Mouse (Mus musculus) ES-E14 (cell line): Measurements from ENCODE around the gene Kat2a. TPM values are rescaled to one million over a fixed set of nuclear protein-coding genes. Genes with fewer than 3 reads are reported as not detected.

Source experiments
- DNase-seq: peaks from one replicate; pipeline ENCODE4 v3.0.0-alpha.2; 2013; ENCODE audit warnings: low read depth, low spot score
- H3K27ac ChIP-seq: 2 replicates; pipeline ENCODE4 v1.5.1; 2012; ENCODE audit warnings: low read depth, mild to moderate bottlenecking, low read length, moderate library complexity, mixed read lengths; ENCODE audit not compliant: poor library complexity, insufficient read depth, severe bottlenecking
- H3K36me3 ChIP-seq: 2 replicates; pipeline ENCODE4 v1.6.1; 2012; ENCODE audit warnings: mild to moderate bottlenecking, low read length, moderate library complexity, mixed read lengths; ENCODE audit not compliant: control insufficient read depth, poor library complexity, insufficient read depth, severe bottlenecking
- H3K4me1 ChIP-seq, 2 experiments: fragments of 150-350 bp in 1 of 2; sonication (generic) in 1 of 2; 2 replicates each; pipeline ENCODE4 v1.6.1; 2012; ENCODE audit warnings: low read length in 2 of 2, mild to moderate bottlenecking in 1 of 2, mixed read lengths in 1 of 2; ENCODE audit not compliant: control insufficient read depth in 2 of 2, insufficient read depth in 2 of 2, poor library complexity in 1 of 2
- H3K4me3 ChIP-seq, 2 experiments: fragments of 150-350 bp in 1 of 2; sonication (generic) in 1 of 2; 2 replicates each; pipeline ENCODE4 v1.5.1; 2012; ENCODE audit warnings: low read length in 2 of 2, low read depth in 1 of 2, mild to moderate bottlenecking in 1 of 2, mixed read lengths in 1 of 2; ENCODE audit not compliant: insufficient read depth in 1 of 2, poor library complexity in 1 of 2, severe bottlenecking in 1 of 2
- H3K9ac ChIP-seq: 2 replicates; pipeline ENCODE4 v1.6.1; 2012; ENCODE audit warnings: low read depth, mild to moderate bottlenecking, low read length, mixed read lengths; ENCODE audit not compliant: poor library complexity, insufficient read depth, severe bottlenecking
- H3K9me3 ChIP-seq: fragments of 150-350 bp; sonication (generic); 2 replicates; pipeline ENCODE4 v1.6.1; 2012; ENCODE audit warnings: low read depth, mild to moderate bottlenecking, low read length; ENCODE audit not compliant: control insufficient read depth, insufficient read depth
- CHD2 ChIP-seq: IDR thresholded peaks from 2 replicates; pipeline ENCODE4 v1.6.1; 2014; ENCODE audit warnings: mild to moderate bottlenecking, low read depth, low read length, inconsistent platforms
- HCFC1 ChIP-seq: IDR thresholded peaks from 2 replicates; pipeline ENCODE4 v1.6.1; 2012; ENCODE audit warnings: low read length, inconsistent platforms, borderline replicate concordance; ENCODE audit not compliant: insufficient read depth
- MAFK ChIP-seq: IDR thresholded peaks from 2 replicates; pipeline ENCODE4 v1.6.1; 2014; ENCODE audit warnings: mild to moderate bottlenecking, low read depth, low read length, inconsistent platforms; ENCODE audit not compliant: insufficient read depth
- ZC3H11A ChIP-seq: IDR thresholded peaks from 2 replicates; pipeline ENCODE4 v1.6.1; 2012; ENCODE audit warnings: low read depth, mild to moderate bottlenecking, inconsistent platforms, low read length, borderline replicate concordance
- ZNF384 ChIP-seq: IDR thresholded peaks from 2 replicates; pipeline ENCODE4 v1.6.1; 2012; ENCODE audit warnings: low read depth, low read length, inconsistent platforms
- in situ Hi-C, 2 experiments: fragments of 600-800 bp; cut with MboI; formaldehyde crosslinking; loops; one replicate each; pipeline ENCODE4 v1.15.1; 2025; ENCODE audit warnings: low sequenced_read_pairs in 2 of 2, inconsistent platforms in 1 of 2; ENCODE audit not compliant: unreplicated experiment in 2 of 2
- total RNA-seq: library from RNA; depleted of rRNA; stranded (reverse); fragments of 300-350 nt; gene quantifications from 2 replicates; pipeline ENCODE4 v1.2.3, GENCODE M21; 2012

Kat2a gene
- total RNA-seq, 1 experiment = 44.4 TPM

DNA sequence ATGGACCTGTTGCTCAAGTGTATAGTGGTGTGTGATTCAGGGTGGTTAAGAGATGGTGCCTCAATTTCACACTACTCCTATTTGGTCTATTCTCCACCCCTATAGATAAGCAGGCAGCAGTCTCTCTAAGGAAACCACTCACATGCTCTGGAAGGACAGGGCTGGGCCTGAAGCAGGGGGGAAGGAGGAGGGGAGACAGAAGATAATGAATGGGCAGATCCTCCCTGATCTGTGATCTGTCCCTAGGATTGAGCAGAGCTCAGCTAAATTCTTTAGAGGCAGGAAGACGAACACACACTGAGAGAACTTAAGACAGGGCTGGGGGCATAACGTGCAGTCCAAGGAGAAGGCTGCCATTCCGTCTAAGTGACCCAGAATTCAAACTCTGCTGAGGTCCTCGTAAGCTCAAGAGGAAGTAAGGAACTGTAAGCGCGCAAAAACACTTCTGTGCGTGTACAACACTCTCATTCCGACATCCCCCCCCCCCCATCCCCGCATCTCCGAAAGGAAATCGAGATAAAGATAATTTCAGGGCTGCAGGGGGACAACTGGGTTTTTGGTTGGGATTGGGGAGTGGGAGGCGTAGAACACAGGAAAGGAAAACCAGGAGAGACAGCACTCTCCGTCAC, 25.0 kb upstream of the Kat2a start:
- H3K9me3 ChIP-seq = no peaks in the 10 kb centered on the region
- peaks cover 2% of the 10 kb centered on the region; the same call in 1 of the 2 replicates for H3K36me3 ChIP-seq
- H3K9ac ChIP-seq = peak overlapping the region; percentile 93
- H3K4me1 ChIP-seq = peaks cover 8 to 10% of the 10 kb centered on the region in 2 experiments; a peak in 3 of 4 replicates
- in situ Hi-C loops = no loop called here
- no peak for DNase-seq
- H3K4me3 ChIP-seq = peak overlapping the region; percentile 92
- H3K27ac ChIP-seq = no peak overlapping the region
- no peak for TF ChIP-seq MAFK
- TF ChIP-seq HCFC1 = no peak
- TF ChIP-seq CHD2 = no peak
- no peak for TF ChIP-seq ZNF384
- no peak for TF ChIP-seq ZC3H11A

DNA sequence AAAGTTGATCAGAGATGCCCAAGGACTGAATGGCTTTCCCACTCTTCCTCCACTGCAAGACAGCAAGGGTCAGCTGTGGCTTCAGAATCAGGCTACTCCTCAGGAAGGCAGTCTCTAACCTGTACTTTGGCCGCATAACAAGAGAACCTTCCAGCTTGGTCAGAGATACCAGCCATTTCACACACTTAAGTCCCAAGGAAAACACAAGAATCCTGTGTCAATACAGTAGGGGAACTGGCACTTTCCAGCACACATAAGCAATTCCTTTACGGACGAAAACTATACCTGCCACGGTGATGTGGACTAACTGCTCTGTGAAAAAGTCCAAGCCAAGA, 24.4 kb upstream of the Kat2a start:
- peak overlapping the region; percentile 93 for H3K9ac ChIP-seq
- no peaks in the 10 kb centered on the region for H3K9me3 ChIP-seq
- H3K36me3 ChIP-seq = peaks cover 2% of the 10 kb centered on the region; the same call in 1 of the 2 replicates

DNA sequence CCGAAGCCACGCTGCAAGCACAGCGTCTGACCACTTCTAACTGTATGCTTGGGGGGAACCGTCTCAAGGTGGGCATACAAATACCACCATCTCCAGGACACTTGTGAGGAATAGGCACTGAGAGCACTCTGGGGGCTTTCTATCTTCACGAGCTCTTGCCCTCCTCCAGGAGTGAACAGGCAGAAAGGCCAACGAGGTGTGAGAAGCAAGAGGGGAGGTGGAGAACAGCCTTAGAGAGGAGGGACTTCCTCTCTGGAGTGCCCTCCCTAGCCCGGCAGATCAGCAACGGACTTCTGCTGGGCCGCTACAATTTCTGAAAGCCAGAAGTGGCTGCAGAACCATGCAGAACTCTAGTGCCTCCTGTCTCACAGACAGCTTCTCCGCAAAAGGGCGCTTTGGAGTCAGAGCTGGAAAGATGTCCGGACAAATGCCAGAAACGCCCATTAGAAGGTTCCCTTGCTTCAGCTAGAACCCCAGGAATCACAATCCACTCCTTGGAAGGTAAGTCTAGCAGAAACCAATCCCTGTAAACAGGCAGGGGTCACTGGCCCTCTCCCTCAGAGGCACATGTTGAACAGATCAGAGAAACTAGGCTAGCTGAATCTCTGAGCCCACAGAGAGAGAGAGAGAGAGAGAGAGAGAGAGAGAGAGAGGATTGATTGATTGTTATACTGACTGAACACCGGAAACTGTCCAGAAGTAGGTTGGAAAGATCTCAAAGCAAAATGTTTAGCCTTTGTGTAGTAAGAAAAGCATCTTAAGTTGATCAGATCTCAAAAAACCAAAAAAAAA, 23.9 kb upstream of the Kat2a start:
- H3K27ac ChIP-seq = peak overlapping the region; percentile 44; the same call in 1 of the 2 replicates
- TF ChIP-seq MAFK (no peak), CHD2 (no peak), ZNF384 (no peak), ZC3H11A (no peak), HCFC1 (no peak)
- in situ Hi-C loops = no loop called here
- peaks cover 2% of the 10 kb centered on the region; the same call in 1 of the 2 replicates for H3K36me3 ChIP-seq
- H3K9ac ChIP-seq = peak overlapping the region; percentile 63; the same call in 1 of the 2 replicates
- peaks cover 8 to 11% of the 10 kb centered on the region in 2 experiments; a peak in 3 of 4 replicates for H3K4me1 ChIP-seq
- H3K9me3 ChIP-seq = no peaks in the 10 kb centered on the region
- peak overlapping the region; percentile 45 for H3K4me3 ChIP-seq
- DNase-seq = no peak

More for the DNA sequence above, 24.4 kb upstream of the Kat2a start:
- no peak for DNase-seq
- Histone ChIP-seq H3K4me1 (peaks cover 8 to 10% of the 10 kb centered on the region in 2 experiments; a peak in 3 of 4 replicates), H3K4me3 (peak overlapping the region; percentile 92), H3K27ac (no peak overlapping the region)
- in situ Hi-C loops = no loop called here
- no peak for TF ChIP-seq CHD2
- no peak for TF ChIP-seq MAFK
- no peak for TF ChIP-seq HCFC1
- no peak for TF ChIP-seq ZC3H11A
- TF ChIP-seq ZNF384 = no peak

DNA sequence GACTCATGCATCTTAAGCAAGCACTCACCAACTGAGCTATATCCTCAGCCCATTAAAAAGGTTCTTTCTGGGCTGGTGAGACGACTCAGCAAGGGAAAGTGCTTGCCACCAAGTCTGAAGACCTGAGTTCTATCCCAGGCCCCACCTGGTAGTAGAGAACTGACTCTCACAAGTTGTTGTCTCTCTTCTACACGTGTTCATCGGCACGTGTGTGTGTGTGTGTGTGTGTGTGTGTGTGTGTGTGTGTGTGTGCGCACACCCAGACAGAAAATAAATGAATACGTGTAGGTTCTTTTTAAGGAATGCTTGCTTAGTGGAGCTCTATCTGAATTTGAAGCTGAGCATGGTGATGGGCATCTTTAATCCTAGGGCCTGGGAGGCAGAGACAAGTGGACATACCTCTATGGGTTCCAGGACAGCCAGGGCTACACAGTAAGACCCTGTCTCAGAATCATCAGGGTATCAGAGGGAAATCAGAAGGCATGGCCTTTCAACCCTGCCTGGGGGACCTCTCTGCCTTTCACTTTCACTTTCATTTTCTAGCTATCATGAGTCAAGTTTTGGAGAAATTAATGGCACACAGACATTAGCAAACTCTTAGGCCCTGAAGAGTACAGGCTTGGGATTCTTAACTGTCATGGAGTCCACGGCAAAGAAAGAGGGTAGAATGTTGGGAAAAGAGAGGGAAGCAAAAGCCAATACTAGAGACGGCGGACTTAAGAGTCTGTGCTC, 23.0 kb upstream of the Kat2a start:
- Histone ChIP-seq H3K4me1 (peaks cover 8 to 18% of the 10 kb centered on the region in 2 experiments; a peak in 3 of 4 replicates), H3K27ac (0 out of 2 replicates have a peak overlapping the region, but pooled peaks have one; percentile 44), H3K9ac (peak overlapping the region; percentile 63; the same call in 1 of the 2 replicates), H3K4me3 (no peak overlapping the region; a peak in 1 of 4 replicates), H3K36me3 (peaks cover 2% of the 10 kb centered on the region; the same call in 1 of the 2 replicates), H3K9me3 (no peaks in the 10 kb centered on the region)
- no peak for DNase-seq
- in situ Hi-C loops = no loop called here
- TF ChIP-seq MAFK (no peak), ZC3H11A (no peak), ZNF384 (no peak), CHD2 (no peak), HCFC1 (no peak)
